Mouse (Mus musculus): ENCODE results near the gene Gm11099.

DNA sequence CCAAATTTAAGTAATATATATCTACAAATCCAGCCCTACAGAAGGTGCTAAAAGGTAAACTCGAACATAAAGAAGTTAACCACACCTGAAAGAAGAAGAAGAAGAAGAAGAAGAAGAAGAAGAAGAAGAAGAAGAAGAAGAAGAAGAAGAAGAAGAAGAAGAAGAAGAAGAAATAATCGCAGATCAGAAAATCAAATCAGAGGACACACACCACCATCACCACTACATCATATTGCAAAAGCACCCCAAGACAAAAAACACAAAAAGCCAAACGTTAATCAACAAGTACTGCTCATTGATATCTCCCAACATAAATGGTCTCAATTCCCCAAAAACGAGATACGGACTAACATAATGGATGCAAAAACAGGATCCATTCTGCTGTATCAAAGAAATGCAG lies at the start of gene Gm11099:
- TF ChIP-seq GATA1 (IDR thresholded peaks at IDR 0.05; ENCODE audit: borderline replicate concordance, low read length) (no peak), FLI1 (IDR thresholded peaks at IDR 0.05; ENCODE audit: low read length) (no peak)
